Mouse (Mus musculus) lung, adult 2 months (tissue): ENCODE results near the gene Pnpla8.

ENCODE experiments used
- CTCF ChIP-seq: fragments of 200-500 bp; IDR thresholded peaks from 2 replicates; pipeline ENCODE4 v1.5.1; 2011; ENCODE audit warnings: mild to moderate bottlenecking, low read length, control low read depth; ENCODE audit not compliant: insufficient read depth
- POLR2A ChIP-seq: fragments of 200-500 bp; IDR thresholded peaks from 2 replicates; pipeline ENCODE4 v1.6.1; 2011; ENCODE audit warnings: low read depth, mild to moderate bottlenecking, control low read depth, low read length, borderline replicate concordance; ENCODE audit errors: extremely low read depth

DNA sequence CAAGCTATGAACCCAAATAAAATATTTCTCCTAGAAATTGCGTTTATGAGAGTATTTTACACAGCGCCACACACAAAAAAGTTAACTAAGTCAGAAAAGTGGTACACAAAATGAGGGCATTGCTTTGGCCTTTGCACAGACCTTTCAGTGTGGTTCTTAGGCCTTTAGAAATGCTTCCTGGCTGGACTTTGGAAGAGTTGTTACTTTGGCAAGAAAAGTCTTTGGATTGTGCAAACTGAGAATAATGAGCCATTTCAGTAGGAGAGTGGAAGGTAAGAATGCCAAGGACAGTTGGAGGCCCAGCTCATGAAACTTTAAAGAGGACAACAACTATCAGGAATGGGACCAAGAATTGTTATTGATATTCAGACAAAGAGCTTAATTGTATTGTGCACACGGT is 24.6 kb downstream of the Pnpla8 start:
- TF ChIP-seq CTCF, result no peak
- TF ChIP-seq POLR2A, result no peak
